Mouse (Mus musculus) frontal cortex, postnatal 10 days (tissue): ENCODE results near the gene Pcgf1.

ENCODE experiments used
- DNase-seq, 2 experiments: peaks; one replicate each; pipeline ENCODE4 v3.0.0; 2022; ENCODE audit warnings: low spot score in 2 of 2, mixed read lengths in 1 of 2

Pcgf1 gene

DNA sequence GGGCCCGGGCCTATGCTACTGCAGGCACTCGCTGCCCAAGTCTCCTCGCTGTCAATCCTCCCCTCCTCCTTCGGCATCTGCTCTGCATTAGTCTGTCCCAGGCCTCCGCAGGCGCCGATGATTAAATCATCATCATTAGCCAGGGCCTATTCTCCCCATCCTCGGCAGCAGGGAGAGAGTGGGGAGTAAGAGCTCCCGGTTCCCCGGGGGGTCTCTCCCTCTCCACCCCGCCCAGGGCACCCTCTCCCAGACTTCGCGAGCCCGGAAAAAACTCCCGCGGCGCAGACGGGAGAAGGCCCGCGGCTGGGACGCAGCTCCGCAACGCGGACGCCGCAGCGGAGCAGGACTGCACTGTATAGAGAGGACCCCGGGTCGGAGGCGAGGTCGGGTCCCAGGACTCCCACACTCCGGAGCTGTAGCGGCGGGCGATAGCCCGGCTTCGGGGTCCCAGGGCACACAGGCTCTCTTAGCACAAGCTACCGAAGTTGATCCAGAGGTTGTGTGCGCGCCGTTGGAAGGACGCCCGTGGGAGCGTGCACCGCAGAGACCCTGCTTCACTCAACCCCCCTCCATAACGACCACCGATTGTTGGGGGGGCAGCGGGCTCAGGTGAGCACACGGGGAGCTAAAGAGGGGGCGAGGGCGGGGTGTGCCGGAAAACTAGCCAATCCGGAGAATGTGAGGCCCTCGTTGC, at the start of gene Pcgf1:
Gene Pcgf1, plus strand, starts transcription at position 240 of the 694 bp plus-strand sequence.
- DNase-seq, result no peak

DNA sequence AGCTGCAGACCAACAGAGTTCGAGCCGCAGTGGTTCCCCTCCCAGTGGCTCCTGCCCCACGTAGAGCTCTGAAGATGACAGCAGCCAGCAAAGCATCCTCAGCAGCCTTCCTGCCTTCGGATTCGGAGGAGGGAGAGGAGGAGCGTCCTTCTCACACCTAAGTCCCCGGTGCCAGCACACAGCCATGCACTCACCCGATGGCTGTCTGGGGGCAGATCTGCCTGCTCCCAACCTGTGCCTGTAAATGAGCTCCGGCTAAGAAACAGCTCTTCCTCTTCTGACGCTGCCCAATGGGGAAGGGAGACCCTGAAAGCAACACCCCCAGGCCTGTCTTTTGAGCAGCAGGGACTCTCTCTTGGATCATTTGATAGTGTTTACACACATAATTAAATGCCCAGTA, 47.9 kb upstream of the Pcgf1 start:
- no peak for DNase-seq

DNA sequence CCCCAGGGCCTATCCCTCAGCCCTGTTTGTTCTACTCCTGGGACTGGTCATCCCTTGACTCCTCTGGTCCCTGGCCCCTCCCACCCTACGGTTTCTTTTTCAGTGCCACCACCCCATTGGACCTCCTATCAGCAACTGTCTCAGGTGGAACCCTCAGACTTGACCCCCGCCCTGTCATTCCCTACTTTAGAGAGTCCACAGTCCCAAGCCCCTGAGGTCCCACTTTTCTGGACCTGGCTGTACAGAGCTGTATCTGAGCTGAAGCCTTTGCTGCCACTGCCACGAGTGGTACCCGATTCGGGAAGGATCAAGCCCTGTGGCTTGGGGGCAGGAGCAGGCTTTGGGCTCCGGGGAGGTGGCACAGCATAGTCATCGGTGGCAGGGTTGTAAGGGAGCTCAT, 46.6 kb upstream of the Pcgf1 start:
- no peak for DNase-seq

DNA sequence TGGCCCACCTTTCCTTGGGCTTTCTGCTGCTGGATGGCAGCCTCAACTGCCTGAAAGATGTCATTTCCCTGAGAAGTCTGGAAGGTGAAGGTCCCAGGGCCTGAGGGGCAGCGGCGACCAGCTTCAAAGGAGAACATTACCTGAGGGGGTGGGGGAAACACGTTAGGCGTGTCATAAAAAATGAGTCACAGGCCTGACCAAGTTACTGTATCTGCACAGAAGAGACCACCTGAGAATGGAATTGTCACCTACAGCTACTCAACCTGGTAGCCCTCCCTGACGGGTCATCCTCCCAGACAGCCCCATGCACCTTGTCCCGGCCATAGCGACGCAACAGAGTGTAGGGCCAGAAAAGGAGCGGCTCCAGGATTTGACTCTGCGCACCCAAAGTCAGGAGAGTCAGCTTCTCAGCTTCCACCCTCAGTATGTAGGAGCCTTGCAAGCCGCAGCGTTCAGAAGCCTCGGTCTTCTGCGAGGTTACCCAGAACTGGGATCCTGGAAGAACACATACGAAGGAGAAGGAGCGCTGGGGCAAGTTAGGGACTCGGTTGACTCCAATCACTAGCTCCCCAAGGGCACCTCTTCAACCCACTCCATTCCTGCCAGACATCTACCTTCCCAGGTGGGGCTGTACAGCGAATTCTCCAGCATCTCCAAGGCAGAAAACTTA, 45.6 kb upstream of the Pcgf1 start:
- DNase-seq, result no peak

DNA sequence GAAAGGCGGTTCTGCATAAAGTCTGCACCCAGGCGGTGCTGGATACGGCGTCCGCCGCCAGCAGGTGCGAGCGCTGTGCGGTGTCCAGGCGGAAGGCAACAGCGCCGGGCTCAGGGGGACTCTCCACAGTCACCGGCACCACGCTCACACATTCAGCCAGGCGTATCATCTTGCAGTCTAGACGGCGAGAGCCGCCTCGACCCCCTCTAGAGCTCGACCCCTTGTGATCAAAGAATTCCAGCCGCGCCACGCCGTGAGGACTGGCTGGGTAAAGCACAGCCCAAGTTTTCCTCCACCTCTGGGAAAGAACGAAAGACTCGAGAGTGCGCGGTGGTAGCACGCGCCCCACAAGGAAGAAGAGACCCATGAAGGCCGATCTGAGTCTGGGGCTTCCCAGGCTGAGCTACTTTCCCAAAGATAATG, 44.9 kb upstream of the Pcgf1 start:
- DNase-seq, result no peak

DNA sequence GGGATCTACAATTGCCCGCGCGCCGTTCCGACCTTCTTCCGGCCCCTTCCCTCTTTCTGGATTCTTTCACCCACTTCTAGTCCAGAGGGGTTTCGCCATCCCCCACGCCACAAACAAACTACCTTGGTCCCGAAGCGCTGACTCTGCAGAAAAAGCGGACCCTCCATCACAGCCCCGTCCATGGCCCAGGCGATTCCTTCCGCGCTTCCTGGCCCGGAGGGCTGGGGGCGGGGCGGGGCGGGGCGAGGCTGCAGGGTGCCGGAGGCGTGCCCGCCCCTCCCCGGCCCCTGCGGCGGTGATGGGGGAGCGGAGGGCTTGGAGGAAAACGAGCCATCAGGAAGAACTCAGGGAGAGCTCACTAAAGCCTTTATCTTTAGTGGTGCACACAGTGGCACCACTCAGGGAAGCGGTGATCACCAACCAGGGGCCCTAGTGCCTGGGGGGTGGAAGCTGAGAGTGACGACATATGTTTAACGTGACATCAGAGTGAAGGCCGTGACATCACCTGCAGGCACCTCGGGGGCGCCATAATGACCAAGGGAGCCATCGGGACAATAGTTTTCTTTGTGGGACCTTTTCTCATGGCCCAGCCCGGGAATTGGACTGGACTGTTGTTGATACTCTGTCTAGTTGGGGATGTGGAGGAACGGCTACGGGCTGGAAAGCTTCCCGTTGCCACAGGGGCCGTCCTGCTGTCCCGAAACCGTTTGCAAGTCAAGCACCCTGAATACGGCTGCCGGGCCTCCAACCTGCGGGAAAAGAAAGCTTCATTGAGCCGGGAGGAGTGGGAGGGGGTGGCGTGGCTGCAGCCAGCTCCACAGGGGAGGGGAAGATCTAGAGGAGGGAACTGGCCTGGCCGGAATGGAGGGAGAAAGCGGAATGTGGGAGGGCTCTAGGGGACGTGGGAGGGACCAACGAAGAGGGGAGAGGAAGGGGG, 44.2 kb upstream of the Pcgf1 start, which contains the start of the genes Dok1 and Loxl3:
Gene Dok1, minus strand, starts transcription at position 223 of the 937 bp plus-strand sequence.
Gene Loxl3, plus strand, starts transcription at position 925 of the 937 bp plus-strand sequence.
- DNase-seq, result peak in 1 of 2 experiments; percentile 41

DNA sequence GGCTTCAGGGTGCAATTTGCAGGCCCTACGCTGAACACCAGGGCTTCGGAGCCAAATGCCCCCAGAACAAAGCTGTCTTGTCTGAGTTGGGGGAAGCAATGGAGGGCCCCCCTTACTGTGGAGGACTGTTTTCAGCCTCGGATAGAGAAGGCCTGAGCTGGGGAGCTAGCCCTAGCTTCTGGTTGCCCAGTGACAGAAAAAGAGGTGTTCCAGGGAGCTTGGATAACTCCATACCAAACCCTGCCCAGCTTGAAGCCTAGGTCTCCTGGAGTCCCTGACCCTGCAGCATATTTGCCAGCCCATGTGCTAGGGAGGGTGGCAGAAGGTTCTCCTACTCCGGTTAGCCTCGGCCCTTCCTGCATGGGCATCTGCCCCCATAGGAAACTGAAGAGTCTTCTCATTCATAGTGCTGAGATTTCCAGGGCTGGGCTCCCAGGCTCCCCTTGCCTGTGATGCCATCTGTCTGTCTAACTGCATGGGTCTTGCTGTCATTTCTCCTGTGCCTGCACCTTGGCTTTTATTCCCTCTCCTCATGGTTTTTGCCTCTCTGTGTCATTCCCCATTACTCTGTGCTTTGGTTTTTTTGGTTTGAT, 43.1 kb upstream of the Pcgf1 start:
- DNase-seq, result no peak

DNA sequence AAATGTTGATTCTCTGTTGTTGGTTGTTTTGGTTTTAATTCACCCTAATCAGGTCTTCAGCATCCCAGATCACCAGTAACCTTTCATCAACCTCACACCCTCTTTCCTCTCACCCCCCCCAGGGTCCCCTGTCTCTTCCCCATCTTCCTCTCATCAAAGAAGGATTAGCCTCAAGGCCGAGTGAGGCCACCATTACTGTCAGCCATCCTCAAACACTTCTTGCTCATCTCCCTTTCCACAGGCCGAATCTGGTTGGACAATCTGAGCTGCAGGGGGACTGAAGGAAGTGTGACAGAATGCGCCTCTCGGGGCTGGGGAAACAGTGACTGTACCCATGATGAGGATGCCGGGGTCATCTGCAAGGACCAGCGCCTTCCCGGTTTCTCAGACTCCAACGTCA, 40.5 kb upstream of the Pcgf1 start:
- no peak for DNase-seq

DNA sequence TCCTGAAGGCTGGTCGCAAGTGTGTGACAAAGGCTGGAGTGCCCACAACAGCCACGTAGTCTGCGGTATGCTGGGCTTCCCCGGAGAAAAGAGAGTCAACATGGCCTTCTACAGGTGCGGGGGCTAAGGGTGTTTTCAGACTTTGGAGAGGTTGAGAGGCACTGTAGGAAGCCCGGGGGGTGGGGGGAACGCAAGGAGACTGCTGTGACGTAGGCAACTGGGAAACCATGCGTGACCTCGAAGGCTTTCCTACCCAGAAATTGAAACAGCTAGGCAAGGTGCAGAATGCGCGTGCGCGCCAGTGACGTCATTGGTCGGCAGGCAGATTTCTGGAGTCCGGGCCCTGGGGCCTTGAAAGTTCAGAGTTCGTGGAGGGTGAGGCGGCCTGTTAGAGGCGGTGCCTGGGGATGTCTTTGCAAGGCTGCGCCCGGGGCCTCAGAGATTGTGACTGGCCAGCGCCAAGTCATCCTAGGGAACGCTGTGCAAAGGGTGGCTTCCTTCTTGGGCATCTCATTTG, 39.1 kb upstream of the Pcgf1 start:
- DNase-seq, result peak; percentile 71 to 81

DNA sequence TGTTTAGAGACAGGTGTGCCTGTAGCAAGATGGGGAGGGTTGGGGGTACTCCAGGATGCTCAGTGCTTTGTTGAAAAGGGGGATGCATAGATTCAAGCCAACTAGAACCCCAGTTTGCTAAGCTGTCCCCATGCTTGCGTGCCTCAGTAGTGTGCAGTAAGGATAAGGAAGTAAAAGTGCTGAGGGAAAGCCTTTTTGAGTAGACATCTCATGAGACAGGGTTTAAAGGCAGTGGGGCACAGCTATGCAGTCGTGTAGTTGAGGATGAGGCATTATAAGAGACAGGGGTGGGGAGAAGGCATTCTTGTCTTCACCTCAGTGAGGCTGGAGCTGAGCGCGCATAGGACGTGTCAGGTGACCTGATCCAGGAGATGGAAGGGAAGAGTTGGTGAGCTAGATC, 37.1 kb upstream of the Pcgf1 start:
- DNase-seq, result no peak

DNA sequence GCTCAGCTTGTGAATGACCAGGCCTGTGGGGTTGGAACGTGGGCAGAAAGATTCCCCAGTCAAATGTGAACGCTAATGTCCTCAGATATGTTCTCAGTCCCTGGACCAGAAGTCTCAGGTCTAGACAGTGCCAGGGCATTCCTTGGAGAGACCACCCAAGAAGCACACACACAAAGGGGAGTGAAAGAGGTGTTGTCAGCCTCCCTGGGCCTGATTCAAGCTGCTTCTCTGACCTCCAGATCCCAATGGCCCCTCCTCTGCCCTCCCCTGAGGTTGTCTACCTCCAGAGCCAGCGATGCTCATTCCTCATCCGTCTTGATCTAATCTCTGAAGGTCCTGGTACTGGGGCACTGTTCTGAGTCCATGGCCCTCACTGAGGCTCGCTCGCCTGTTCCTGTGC, 34.1 kb upstream of the Pcgf1 start:
- no peak for DNase-seq

DNA sequence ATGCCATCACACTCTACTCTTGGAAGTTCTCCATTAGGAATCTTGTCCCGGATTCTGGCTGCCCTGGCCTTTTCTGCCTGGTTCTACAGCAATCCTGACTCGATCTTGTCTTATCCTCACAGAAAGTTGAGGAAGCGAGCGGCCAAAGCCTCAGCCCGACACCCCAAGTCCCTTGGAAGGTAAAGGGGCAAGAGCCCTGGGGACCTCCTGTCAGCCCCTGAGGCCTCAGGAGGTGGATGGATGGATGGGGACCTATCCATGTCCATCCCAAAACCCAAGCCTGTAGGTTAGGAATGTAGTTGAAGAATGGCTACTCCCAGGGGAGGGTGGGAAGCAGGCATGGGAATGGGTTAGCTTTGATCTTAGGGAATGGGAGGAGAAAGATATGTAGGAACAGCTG, 33.7 kb upstream of the Pcgf1 start:
- no peak for DNase-seq

DNA sequence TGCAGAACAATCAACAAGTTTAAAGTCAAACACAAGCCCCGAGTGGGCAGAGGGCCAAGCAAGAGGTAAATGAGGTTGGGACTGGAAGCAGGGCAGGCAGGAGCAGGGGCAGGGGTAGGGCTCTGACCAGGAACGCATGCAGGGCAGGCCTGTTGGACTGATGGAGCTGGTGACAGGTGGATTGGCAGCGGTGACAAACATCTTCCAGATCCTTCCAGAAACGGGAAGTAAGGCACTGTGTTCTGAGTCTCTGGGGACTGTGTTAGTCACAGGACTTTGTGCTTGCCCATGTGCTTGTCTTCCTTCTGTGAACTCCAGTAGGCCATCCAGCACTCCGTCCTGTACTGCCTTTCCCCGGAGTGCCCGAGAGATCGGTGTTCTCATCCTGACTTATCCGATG, 32.9 kb upstream of the Pcgf1 start:
- no peak for DNase-seq

DNA sequence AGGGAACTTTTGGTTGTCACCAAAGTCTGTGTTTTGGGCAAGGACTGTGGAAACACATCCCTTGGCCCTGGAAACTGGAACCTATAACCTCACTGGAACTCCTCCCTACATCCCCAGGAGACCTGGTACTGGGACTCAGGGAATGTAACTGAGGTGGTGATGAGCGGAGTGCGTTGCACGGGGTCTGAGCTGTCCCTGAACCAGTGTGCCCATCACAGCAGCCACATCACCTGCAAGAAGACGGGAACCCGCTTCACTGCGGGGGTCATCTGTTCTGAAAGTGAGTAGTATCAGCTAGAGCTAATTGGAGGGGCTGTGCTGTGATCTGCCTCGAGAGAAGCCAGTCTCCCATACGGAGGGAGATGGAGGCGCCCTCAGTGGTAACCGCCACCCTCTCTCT, 28.3 kb upstream of the Pcgf1 start:
- no peak for DNase-seq

DNA sequence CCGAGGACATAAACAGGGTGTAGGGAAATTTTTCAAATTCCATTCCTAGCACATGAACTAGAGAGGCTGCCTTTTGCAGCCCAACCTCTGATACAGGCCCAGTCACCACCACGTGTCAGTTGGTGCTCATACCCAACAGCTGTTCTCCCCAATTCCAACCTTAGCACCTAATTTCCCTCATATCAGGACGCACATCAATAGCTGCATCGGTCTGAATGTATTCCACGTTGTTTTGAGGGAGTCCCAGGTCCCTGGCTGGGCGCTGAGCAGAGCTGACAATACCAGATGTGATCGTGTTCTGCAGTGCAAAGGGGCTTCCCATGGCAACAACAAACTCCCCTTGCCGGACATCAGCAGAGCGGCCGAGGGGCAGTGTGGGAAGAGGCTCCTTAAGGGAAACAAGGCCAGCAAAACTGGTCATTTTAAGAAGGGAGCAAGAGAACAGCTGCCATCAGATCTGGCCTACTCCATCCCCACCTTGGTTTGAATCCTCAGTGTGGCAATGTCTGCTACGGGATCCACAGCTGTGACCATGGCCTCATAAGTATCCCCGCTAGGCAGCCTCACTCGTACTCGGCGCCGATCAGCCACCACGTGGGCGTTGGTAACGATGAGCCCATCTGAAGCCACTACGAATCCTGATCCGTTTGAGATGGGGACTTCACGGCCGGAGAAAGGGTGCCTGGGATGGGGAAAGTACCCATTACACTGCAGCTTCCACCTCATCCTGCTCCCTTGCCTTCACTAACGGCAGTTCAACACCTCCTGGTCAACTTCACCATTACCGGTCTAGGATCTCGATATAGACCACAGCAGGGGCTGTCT, 24.3 kb upstream of the Pcgf1 start:
- no peak for DNase-seq

DNA sequence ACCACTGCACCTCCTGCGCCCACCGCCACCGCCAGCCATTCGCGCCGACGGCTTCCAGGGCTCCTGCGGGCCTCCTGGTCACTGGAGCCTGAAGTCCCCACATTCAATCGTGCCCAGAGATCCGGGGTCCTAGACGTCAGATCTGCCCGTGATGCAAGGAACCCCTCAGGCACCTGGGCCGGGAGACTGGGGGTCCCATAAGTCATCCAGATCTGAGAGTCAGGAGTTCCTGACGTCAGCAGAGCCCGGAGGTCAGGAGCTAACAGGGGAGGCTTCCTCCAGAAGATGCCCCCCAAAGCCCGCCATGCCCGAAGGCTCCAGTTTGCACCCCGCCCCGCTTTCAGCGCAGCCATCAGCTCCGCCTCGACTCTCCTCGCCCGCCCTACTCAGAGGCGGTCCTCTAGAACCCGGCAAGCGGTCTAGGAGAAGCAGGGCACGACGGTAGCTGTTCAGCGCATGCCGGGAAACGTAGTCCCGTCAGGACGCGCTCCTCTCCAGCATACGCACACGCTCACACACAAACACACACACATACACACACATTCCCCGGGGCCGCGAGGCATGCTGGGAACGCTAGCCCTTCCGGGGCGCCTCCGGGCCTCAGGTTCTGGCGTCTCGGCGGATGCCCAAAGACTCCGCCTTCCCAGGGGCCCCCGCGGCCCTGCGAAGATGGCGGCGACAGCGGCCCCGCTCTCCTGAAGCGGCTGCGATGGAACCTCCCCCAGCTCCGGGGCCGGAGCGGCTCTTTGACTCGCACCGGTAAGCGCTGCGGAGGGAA, 23.4 kb upstream of the Pcgf1 start, which contains the start of gene Aup1:
Gene Aup1, plus strand, starts transcription at position 448 of the 778 bp plus-strand sequence.
- DNase-seq, result peak; percentile 96

DNA sequence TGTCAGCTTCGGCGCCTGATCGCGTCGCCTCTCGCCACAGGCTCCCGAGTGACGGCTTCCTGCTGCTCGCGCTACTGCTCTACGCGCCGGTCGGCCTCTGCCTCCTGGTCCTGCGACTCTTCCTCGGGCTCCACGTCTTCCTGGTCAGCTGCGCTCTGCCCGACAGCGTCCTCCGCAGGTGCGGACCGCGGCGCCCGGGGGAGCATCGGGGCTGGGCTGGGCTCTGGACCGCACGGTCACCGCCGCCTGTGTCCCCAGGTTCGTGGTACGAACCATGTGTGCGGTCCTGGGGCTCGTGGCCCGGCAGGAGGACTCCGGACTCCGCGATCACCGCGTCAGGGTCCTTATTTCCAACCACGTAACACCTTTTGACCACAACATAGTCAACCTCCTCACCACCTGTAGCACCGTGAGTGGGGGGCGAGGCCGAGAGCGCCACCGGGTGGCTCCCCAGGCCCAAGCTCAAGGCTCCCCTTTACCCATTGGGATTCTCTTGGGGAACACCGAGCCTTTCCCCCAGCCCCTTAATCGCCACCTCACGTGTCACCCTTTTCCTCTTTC, 22.7 kb upstream of the Pcgf1 start, which contains the start of gene Htra2:
Gene Htra2, minus strand, starts transcription at position 403 of the 561 bp plus-strand sequence.
- peak in 1 of 2 experiments; percentile 47 for DNase-seq

DNA sequence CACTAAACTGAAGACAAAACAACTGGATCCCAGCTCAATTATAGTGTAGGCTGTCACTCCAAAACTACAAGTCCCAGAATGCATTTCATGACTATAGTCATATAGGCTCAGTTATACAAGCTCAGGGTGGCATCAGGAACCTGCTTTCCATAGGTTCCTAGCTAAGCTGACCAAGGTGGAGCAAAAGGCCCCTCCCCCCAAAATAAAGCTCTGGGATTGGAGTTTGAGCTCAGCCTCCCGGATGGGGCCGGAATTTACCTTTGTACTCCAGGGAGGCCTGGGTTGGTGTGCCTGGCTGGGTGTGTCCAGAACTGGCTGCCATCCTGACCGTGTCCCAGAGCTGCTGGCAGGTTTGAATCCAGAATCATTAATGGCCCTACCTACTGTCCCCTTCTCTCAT, 19.9 kb upstream of the Pcgf1 start, which contains the start of gene Dqx1:
Gene Dqx1, plus strand, starts transcription at position 55 of the 400 bp plus-strand sequence.
- DNase-seq, result no peak

DNA sequence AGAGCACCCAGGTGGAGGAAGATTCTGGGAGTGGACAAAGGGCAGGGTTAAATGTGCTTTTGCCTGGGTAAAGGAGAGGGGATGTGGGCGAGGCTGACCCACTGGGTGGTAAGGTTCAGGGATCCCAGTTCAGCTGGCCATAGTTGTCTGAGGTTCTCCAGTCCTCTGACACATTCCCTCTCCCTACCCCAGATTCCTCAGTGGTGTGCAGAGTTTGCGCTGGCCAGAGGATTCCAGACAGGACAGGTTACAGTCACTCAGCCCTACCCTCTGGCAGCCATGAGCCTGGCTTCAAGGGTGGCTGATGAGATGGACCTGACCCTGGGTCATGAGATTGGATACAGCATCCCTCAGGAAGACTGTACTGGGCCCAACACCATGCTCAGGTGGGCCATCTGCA, 18.9 kb upstream of the Pcgf1 start:
- DNase-seq, result no peak
